Mouse (Mus musculus): ENCODE measurements around the gene Filip1l. TPM values are rescaled to one million over a fixed set of nuclear protein-coding genes. Genes with fewer than 3 reads are reported as not detected.

The Filip1l gene
- polyA plus RNA-seq, 1 experiment: 12.1 TPM

GRCm38 (mm10) chr16:57515636-57516035 is 162.7 kb downstream of the Filip1l start:
- H3K79me2 ChIP-seq (ENCODE audit: control insufficient read depth, insufficient read depth): no peaks in the 10 kb centered on the region

GRCm38 (mm10) chr16:57525046-57525445 is 172.2 kb downstream of the Filip1l start:
- H3K4me2 ChIP-seq (ENCODE audit: low read depth): no peak overlapping the region
- no peaks in the 10 kb centered on the region for H3K27me3 ChIP-seq (ENCODE audit: control insufficient read depth, insufficient read depth, insufficient read length)
- no peaks in the 10 kb centered on the region for H3K36me3 ChIP-seq (ENCODE audit: control insufficient read depth, insufficient read depth)
- H3K79me2 ChIP-seq (ENCODE audit: control insufficient read depth, insufficient read depth): no peaks in the 10 kb centered on the region
- no peak overlapping the region for H3ac ChIP-seq (ENCODE audit: control insufficient read depth, insufficient read length)
- TF ChIP-seq SRF (IDR thresholded peaks at IDR 0.05; ENCODE audit: control insufficient read depth, insufficient read length, low read depth): no peak
- no peak for TF ChIP-seq E2F4 (IDR thresholded peaks at IDR 0.05; ENCODE audit: insufficient read depth)
- no peak for TF ChIP-seq MYOD1 (IDR thresholded peaks at IDR 0.05; ENCODE audit: control insufficient read depth in 1 of 3, insufficient read length in 2 of 3, low read depth in 2 of 3)
- TF ChIP-seq MYOG (IDR thresholded peaks at IDR 0.05; ENCODE audit: control insufficient read depth in 1 of 3, insufficient read depth in 1 of 3, insufficient read length in 2 of 3, low read depth in 2 of 3): no peak
- no peak for TF ChIP-seq POLR2A (IDR thresholded peaks at IDR 0.05; ENCODE audit: insufficient read length, low read depth)
- TF ChIP-seq REST (IDR thresholded peaks at IDR 0.05; ENCODE audit: insufficient read depth, insufficient read length): no peak
- TF ChIP-seq MAX (IDR thresholded peaks at IDR 0.05; ENCODE audit: low read depth): no peak
- TF ChIP-seq POLR2AphosphoS2 (IDR thresholded peaks at IDR 0.05; ENCODE audit: insufficient read length, low read depth): no peak
- TF ChIP-seq TCF3 (IDR thresholded peaks at IDR 0.05; ENCODE audit: insufficient read length, low read depth): no peak
- TF ChIP-seq USF1 (IDR thresholded peaks at IDR 0.05; ENCODE audit: low read depth): no peak
- no peak for TF ChIP-seq CEBPB (IDR thresholded peaks at IDR 0.05; ENCODE audit: insufficient read depth, poor library complexity, severe bottlenecking)
- no peak for TF ChIP-seq TCF12 (IDR thresholded peaks at IDR 0.05; ENCODE audit: insufficient read depth, poor library complexity, severe bottlenecking)
- no peak overlapping the region for H3K4me3 ChIP-seq

More at GRCm38 (mm10) chr16:57515636-57516035, 162.7 kb downstream of the Filip1l start:
- H3K27me3 ChIP-seq (ENCODE audit: control insufficient read depth, insufficient read depth, insufficient read length): no peaks in the 10 kb centered on the region
- no peak overlapping the region for H3ac ChIP-seq (ENCODE audit: control insufficient read depth, insufficient read length)
- no peak overlapping the region for H3K4me3 ChIP-seq
- no peaks in the 10 kb centered on the region for H3K36me3 ChIP-seq (ENCODE audit: control insufficient read depth, insufficient read depth)
- no peak for TF ChIP-seq POLR2A (IDR thresholded peaks at IDR 0.05; ENCODE audit: insufficient read length, low read depth)
- no peak for TF ChIP-seq SRF (IDR thresholded peaks at IDR 0.05; ENCODE audit: control insufficient read depth, insufficient read length, low read depth)
- no peak for TF ChIP-seq TCF12 (IDR thresholded peaks at IDR 0.05; ENCODE audit: insufficient read depth, poor library complexity, severe bottlenecking)
- TF ChIP-seq MAX (IDR thresholded peaks at IDR 0.05; ENCODE audit: low read depth): no peak
- TF ChIP-seq E2F4 (IDR thresholded peaks at IDR 0.05; ENCODE audit: insufficient read depth): no peak
- no peak for TF ChIP-seq TCF3 (IDR thresholded peaks at IDR 0.05; ENCODE audit: insufficient read length, low read depth)
- TF ChIP-seq MYOG (IDR thresholded peaks at IDR 0.05; ENCODE audit: control insufficient read depth in 1 of 3, insufficient read depth in 1 of 3, insufficient read length in 2 of 3, low read depth in 2 of 3): no peak
- no peak for TF ChIP-seq REST (IDR thresholded peaks at IDR 0.05; ENCODE audit: insufficient read depth, insufficient read length)
- TF ChIP-seq MYOD1 (IDR thresholded peaks at IDR 0.05; ENCODE audit: control insufficient read depth in 1 of 3, insufficient read length in 2 of 3, low read depth in 2 of 3): no peak
- TF ChIP-seq USF1 (IDR thresholded peaks at IDR 0.05; ENCODE audit: low read depth): no peak
- TF ChIP-seq CEBPB (IDR thresholded peaks at IDR 0.05; ENCODE audit: insufficient read depth, poor library complexity, severe bottlenecking): no peak
- no peak for TF ChIP-seq POLR2AphosphoS2 (IDR thresholded peaks at IDR 0.05; ENCODE audit: insufficient read length, low read depth)
- no peak overlapping the region for H3K4me2 ChIP-seq (ENCODE audit: low read depth)

- Histone ChIP-seq H3K79me2 (ENCODE audit: control insufficient read depth, insufficient read depth) (no peaks in the 10 kb centered on the region), H3ac (ENCODE audit: control insufficient read depth, insufficient read length) (no peak overlapping the region), H3K4me2 (ENCODE audit: low read depth) (peak overlapping the region; percentile 56), H3K27me3 (ENCODE audit: control insufficient read depth, insufficient read depth, insufficient read length) (no peaks in the 10 kb centered on the region), H3K4me3 (no peak overlapping the region), H3K36me3 (ENCODE audit: control insufficient read depth, insufficient read depth) (no peaks in the 10 kb centered on the region)
- TF ChIP-seq REST (IDR thresholded peaks at IDR 0.05; ENCODE audit: insufficient read depth, insufficient read length) (no peak), MAX (IDR thresholded peaks at IDR 0.05; ENCODE audit: low read depth) (no peak), POLR2A (IDR thresholded peaks at IDR 0.05; ENCODE audit: insufficient read length, low read depth) (no peak), SRF (IDR thresholded peaks at IDR 0.05; ENCODE audit: control insufficient read depth, insufficient read length, low read depth) (no peak), USF1 (IDR thresholded peaks at IDR 0.05; ENCODE audit: low read depth) (no peak), MYOG (IDR thresholded peaks at IDR 0.05; ENCODE audit: control insufficient read depth in 1 of 3, insufficient read depth in 1 of 3, insufficient read length in 2 of 3, low read depth in 2 of 3) (no peak), CEBPB (IDR thresholded peaks at IDR 0.05; ENCODE audit: insufficient read depth, poor library complexity, severe bottlenecking) (no peak), POLR2AphosphoS2 (IDR thresholded peaks at IDR 0.05; ENCODE audit: insufficient read length, low read depth) (no peak), E2F4 (IDR thresholded peaks at IDR 0.05; ENCODE audit: insufficient read depth) (no peak), MYOD1 (IDR thresholded peaks at IDR 0.05; ENCODE audit: control insufficient read depth in 1 of 3, insufficient read length in 2 of 3, low read depth in 2 of 3) (no peak), TCF12 (IDR thresholded peaks at IDR 0.05; ENCODE audit: insufficient read depth, poor library complexity, severe bottlenecking) (no peak), TCF3 (IDR thresholded peaks at IDR 0.05; ENCODE audit: insufficient read length, low read depth) (no peak)
These were observed 172.6 kb downstream of the Filip1l start for GRCm38 (mm10) chr16:57525476-57525875.

GRCm38 (mm10) chr16:57526893-57527292 is 174.0 kb downstream of the Filip1l start:
- TF ChIP-seq E2F4 (IDR thresholded peaks at IDR 0.05; ENCODE audit: insufficient read depth) (no peak), SRF (IDR thresholded peaks at IDR 0.05; ENCODE audit: control insufficient read depth, insufficient read length, low read depth) (no peak), MYOG (IDR thresholded peaks at IDR 0.05; ENCODE audit: control insufficient read depth in 1 of 3, insufficient read depth in 1 of 3, insufficient read length in 2 of 3, low read depth in 2 of 3) (no peak), USF1 (IDR thresholded peaks at IDR 0.05; ENCODE audit: low read depth) (no peak), POLR2A (IDR thresholded peaks at IDR 0.05; ENCODE audit: insufficient read length, low read depth) (no peak), TCF12 (IDR thresholded peaks at IDR 0.05; ENCODE audit: insufficient read depth, poor library complexity, severe bottlenecking) (no peak), POLR2AphosphoS2 (IDR thresholded peaks at IDR 0.05; ENCODE audit: insufficient read length, low read depth) (no peak), MYOD1 (IDR thresholded peaks at IDR 0.05; ENCODE audit: control insufficient read depth in 1 of 3, insufficient read length in 2 of 3, low read depth in 2 of 3) (no peak), MAX (IDR thresholded peaks at IDR 0.05; ENCODE audit: low read depth) (no peak), CEBPB (IDR thresholded peaks at IDR 0.05; ENCODE audit: insufficient read depth, poor library complexity, severe bottlenecking) (no peak), TCF3 (IDR thresholded peaks at IDR 0.05; ENCODE audit: insufficient read length, low read depth) (no peak)
- Histone ChIP-seq H3K4me2 (ENCODE audit: low read depth) (peak overlapping the region; percentile 51), H3ac (ENCODE audit: control insufficient read depth, insufficient read length) (no peak overlapping the region), H3K79me2 (ENCODE audit: control insufficient read depth, insufficient read depth) (no peaks in the 10 kb centered on the region), H3K27me3 (ENCODE audit: control insufficient read depth, insufficient read depth, insufficient read length) (no peaks in the 10 kb centered on the region), H3K4me3 (no peak overlapping the region), H3K36me3 (ENCODE audit: control insufficient read depth, insufficient read depth) (no peaks in the 10 kb centered on the region)
